Mouse (Mus musculus): Measurements from ENCODE around the gene Tm9sf4. TPM values are rescaled to one million over a fixed set of nuclear protein-coding genes. Genes with fewer than 3 reads are reported as not detected.

The Tm9sf4 gene
- polyA plus RNA-seq, 1 experiment from 2014 or later = 54.6 TPM

GRCm38 (mm10) chr2:153187848-153188247, 26.7 kb downstream of the Tm9sf4 start:
- 56% methylated on average over 2 of the region's 2 CpGs for WGBS
- Histone ChIP-seq H3K9me3 (replicated peaks) (no peaks in the 10 kb centered on the region), H3K4me1 (replicated peaks) (peaks cover 15% of the 10 kb centered on the region), H3K4me3 (no peak overlapping the region), H3K9ac (no peak overlapping the region), H3K27ac (no peak overlapping the region), H3K27me3 (no peaks in the 10 kb centered on the region), H3K4me2 (no peak overlapping the region), H3K36me3 (peaks cover 82% of the 10 kb centered on the region)
- ATAC-seq (replicated peaks; ENCODE audit: insufficient number of reproducible peaks, insufficient read depth, low FRiP score, low read depth) = no peak

GRCm38 (mm10) chr2:153191242-153191641, 30.1 kb downstream of the Tm9sf4 start:
- Histone ChIP-seq H3K4me3 (no peak overlapping the region), H3K27me3 (no peaks in the 10 kb centered on the region), H3K9me3 (replicated peaks) (no peaks in the 10 kb centered on the region), H3K27ac (no peak overlapping the region), H3K9ac (no peak overlapping the region), H3K36me3 (peaks cover 85% of the 10 kb centered on the region), H3K4me2 (no peak overlapping the region), H3K4me1 (replicated peaks) (peaks cover 6% of the 10 kb centered on the region)
- ATAC-seq (replicated peaks; ENCODE audit: insufficient number of reproducible peaks, insufficient read depth, low FRiP score, low read depth) = no peak
- 69% methylated on average over 2 of the region's 2 CpGs for WGBS

- no peak overlapping the region for H3K4me2 ChIP-seq
- WGBS = 91% methylated on average over 3 of the region's 3 CpGs
- H3K9ac ChIP-seq = no peak overlapping the region
- no peak overlapping the region for H3K4me3 ChIP-seq
- peaks cover 8% of the 10 kb centered on the region for H3K4me1 ChIP-seq (replicated peaks)
- H3K27ac ChIP-seq = no peak overlapping the region
- H3K27me3 ChIP-seq = no peaks in the 10 kb centered on the region
- peaks cover 81% of the 10 kb centered on the region for H3K36me3 ChIP-seq
- H3K9me3 ChIP-seq (replicated peaks) = no peaks in the 10 kb centered on the region
- ATAC-seq (replicated peaks; ENCODE audit: insufficient number of reproducible peaks, insufficient read depth, low FRiP score, low read depth) = no peak
Measured at GRCm38 (mm10) chr2:153194255-153194654, 33.2 kb downstream of the Tm9sf4 start.

GRCm38 (mm10) chr2:153198485-153198884, 37.4 kb downstream of the Tm9sf4 start:
- ATAC-seq (replicated peaks; ENCODE audit: insufficient number of reproducible peaks, insufficient read depth, low FRiP score, low read depth) = peak; percentile 50; the same call in 1 of the 2 replicates
- Histone ChIP-seq H3K27ac (no peak overlapping the region), H3K4me2 (no peak overlapping the region), H3K4me3 (no peak overlapping the region), H3K9ac (no peak overlapping the region), H3K27me3 (no peaks in the 10 kb centered on the region), H3K36me3 (peaks cover 73% of the 10 kb centered on the region), H3K4me1 (replicated peaks) (peaks cover 8% of the 10 kb centered on the region), H3K9me3 (replicated peaks) (no peaks in the 10 kb centered on the region)
- WGBS = 29% methylated on average over 5 of the region's 5 CpGs

GRCm38 (mm10) chr2:153199114-153199513, 38.0 kb downstream of the Tm9sf4 start:
- Histone ChIP-seq H3K9ac (no peak overlapping the region), H3K27me3 (no peaks in the 10 kb centered on the region), H3K9me3 (replicated peaks) (no peaks in the 10 kb centered on the region), H3K27ac (no peak overlapping the region), H3K4me1 (replicated peaks) (peaks cover 8% of the 10 kb centered on the region), H3K4me2 (no peak overlapping the region), H3K36me3 (peaks cover 70% of the 10 kb centered on the region), H3K4me3 (no peak overlapping the region)
- no peak for ATAC-seq (replicated peaks; ENCODE audit: insufficient number of reproducible peaks, insufficient read depth, low FRiP score, low read depth)
- 75% methylated on average over 2 of the region's 2 CpGs for WGBS

GRCm38 (mm10) chr2:153202766-153203165, 41.7 kb downstream of the Tm9sf4 start:
- Histone ChIP-seq H3K27me3 (no peaks in the 10 kb centered on the region), H3K27ac (no peak overlapping the region), H3K9me3 (replicated peaks) (no peaks in the 10 kb centered on the region), H3K4me3 (no peak overlapping the region), H3K36me3 (peaks cover 69% of the 10 kb centered on the region), H3K9ac (no peak overlapping the region), H3K4me1 (replicated peaks) (peaks cover 8% of the 10 kb centered on the region), H3K4me2 (no peak overlapping the region)
- 82% methylated on average over 1 of the region's 1 CpGs for WGBS
- ATAC-seq (replicated peaks; ENCODE audit: insufficient number of reproducible peaks, insufficient read depth, low FRiP score, low read depth) = no peak

- no peaks in the 10 kb centered on the region for H3K9me3 ChIP-seq (replicated peaks)
- H3K4me3 ChIP-seq = no peak overlapping the region
- H3K27me3 ChIP-seq = no peaks in the 10 kb centered on the region
- H3K36me3 ChIP-seq = peaks cover 52% of the 10 kb centered on the region
- H3K4me1 ChIP-seq (replicated peaks) = no peaks in the 10 kb centered on the region
- H3K9ac ChIP-seq = no peak overlapping the region
- no peak overlapping the region for H3K27ac ChIP-seq
- ATAC-seq (replicated peaks; ENCODE audit: insufficient number of reproducible peaks, insufficient read depth, low FRiP score, low read depth) = no peak
- WGBS = 83% methylated on average over 2 of the region's 2 CpGs
- H3K4me2 ChIP-seq = no peak overlapping the region
Measured at GRCm38 (mm10) chr2:153208149-153208548, 47.0 kb downstream of the Tm9sf4 start.

GRCm38 (mm10) chr2:153209286-153209685, 48.2 kb downstream of the Tm9sf4 start:
- 89% methylated on average over 5 of the region's 5 CpGs for WGBS
- H3K36me3 ChIP-seq = peaks cover 51% of the 10 kb centered on the region
- H3K4me2 ChIP-seq = no peak overlapping the region
- H3K27ac ChIP-seq = no peak overlapping the region
- H3K9ac ChIP-seq = no peak overlapping the region
- peaks cover under 1% of the 10 kb centered on the region; the same call in 1 of the 2 replicates for H3K4me1 ChIP-seq (replicated peaks)
- H3K9me3 ChIP-seq (replicated peaks) = no peaks in the 10 kb centered on the region
- no peaks in the 10 kb centered on the region for H3K27me3 ChIP-seq
- H3K4me3 ChIP-seq = no peak overlapping the region
- no peak for ATAC-seq (replicated peaks; ENCODE audit: insufficient number of reproducible peaks, insufficient read depth, low FRiP score, low read depth)

- H3K9ac ChIP-seq = no peak overlapping the region
- no peak overlapping the region for H3K4me2 ChIP-seq
- H3K27me3 ChIP-seq = no peaks in the 10 kb centered on the region
- H3K36me3 ChIP-seq = peaks cover 33% of the 10 kb centered on the region
- 84% methylated on average over 5 of the region's 5 CpGs for WGBS
- H3K27ac ChIP-seq = no peak overlapping the region
- H3K4me3 ChIP-seq = no peak overlapping the region
- H3K4me1 ChIP-seq (replicated peaks) = peaks cover 12% of the 10 kb centered on the region
- H3K9me3 ChIP-seq (replicated peaks) = no peaks in the 10 kb centered on the region
- no peak for ATAC-seq (replicated peaks; ENCODE audit: insufficient number of reproducible peaks, insufficient read depth, low FRiP score, low read depth)
Measured at GRCm38 (mm10) chr2:153211451-153211850, 50.3 kb downstream of the Tm9sf4 start.

GRCm38 (mm10) chr2:153213351-153213750, 52.2 kb downstream of the Tm9sf4 start:
- Histone ChIP-seq H3K27me3 (no peaks in the 10 kb centered on the region), H3K27ac (no peak overlapping the region), H3K4me3 (no peak overlapping the region), H3K9ac (no peak overlapping the region), H3K9me3 (replicated peaks) (no peaks in the 10 kb centered on the region), H3K4me2 (no peak overlapping the region), H3K4me1 (replicated peaks) (peaks cover 12% of the 10 kb centered on the region), H3K36me3 (peaks cover 19% of the 10 kb centered on the region)
- WGBS = 89% methylated on average over 4 of the region's 4 CpGs
- ATAC-seq (replicated peaks; ENCODE audit: insufficient number of reproducible peaks, insufficient read depth, low FRiP score, low read depth) = no peak

- no peak overlapping the region for H3K4me3 ChIP-seq
- H3K4me2 ChIP-seq = no peak overlapping the region
- H3K9me3 ChIP-seq (replicated peaks) = no peaks in the 10 kb centered on the region
- peak; percentile 39; the same call in 1 of the 2 replicates for ATAC-seq (replicated peaks; ENCODE audit: insufficient number of reproducible peaks, insufficient read depth, low FRiP score, low read depth)
- peaks cover 7% of the 10 kb centered on the region for H3K36me3 ChIP-seq
- H3K9ac ChIP-seq = no peak overlapping the region
- 34% methylated on average over 6 of the region's 6 CpGs for WGBS
- peak overlapping the region; percentile 31; the same call in 1 of the 2 replicates for H3K27ac ChIP-seq
- H3K4me1 ChIP-seq (replicated peaks) = peaks cover 12% of the 10 kb centered on the region
- no peaks in the 10 kb centered on the region for H3K27me3 ChIP-seq
Measured at GRCm38 (mm10) chr2:153214771-153215259, 53.7 kb downstream of the Tm9sf4 start.

GRCm38 (mm10) chr2:153215421-153215820, 54.3 kb downstream of the Tm9sf4 start:
- no peaks in the 10 kb centered on the region for H3K27me3 ChIP-seq
- no peaks in the 10 kb centered on the region for H3K9me3 ChIP-seq (replicated peaks)
- no peak overlapping the region for H3K4me3 ChIP-seq
- H3K4me1 ChIP-seq (replicated peaks) = peaks cover 12% of the 10 kb centered on the region
- H3K36me3 ChIP-seq = 0 out of 2 replicates have a peak, but pooled peaks cover 2% of the 10 kb centered on the region
- H3K4me2 ChIP-seq = no peak overlapping the region
- WGBS = 61% methylated on average over 4 of the region's 4 CpGs
- no peak for ATAC-seq (replicated peaks; ENCODE audit: insufficient number of reproducible peaks, insufficient read depth, low FRiP score, low read depth)
- 0 out of 2 replicates have a peak overlapping the region, but pooled peaks have one; percentile 31 for H3K27ac ChIP-seq
- H3K9ac ChIP-seq = no peak overlapping the region
